Mouse (Mus musculus) layer of hippocampus, adult 2 months (tissue): ENCODE results near the gene Med7. TPM values are rescaled to one million over a fixed set of nuclear protein-coding genes. Genes with fewer than 3 reads are reported as not detected.
A peak's percentile ranks its signal among the peaks of the same experiment; 100 is the strongest.

ENCODE experiments used
- DNase-seq, 2 experiments: peaks; one replicate each; pipeline ENCODE4 v3.0.0; 2022; ENCODE audit warnings: low spot score in 2 of 2
- H3K27ac ChIP-seq: fragments of 200-600 bp; 2 replicates; pipeline ENCODE4 v1.8.1; 2022
- H3K4me3 ChIP-seq: fragments of 200-600 bp; 2 replicates; pipeline ENCODE4 v1.8.1; 2022; ENCODE audit warnings: mild to moderate bottlenecking
- CTCF ChIP-seq: fragments of 200-600 bp; conservative IDR thresholded peaks from 2 replicates; pipeline ENCODE4 v1.8.1; 2022; ENCODE audit warnings: antibody characterized with exemption, mild to moderate bottlenecking, moderate library complexity
- long read RNA-seq, 2 experiments: library from polyadenylated mRNA; stranded (forward); transcript quantifications; one replicate each; pipeline ENCODE4 v2.0.0; 2021; ENCODE audit warnings: borderline mapping rate in 2 of 2
- total RNA-seq, 2 experiments: library from RNA; stranded (reverse); gene quantifications; 2 replicates each; pipeline ENCODE4 v1.2.3; 2021

Med7 gene
- 10 to 100 TPM; 34.4 to 36.1 TPM for total RNA-seq
- long read RNA-seq, experiment 1, transcript Med7-203 (3 exons, 2,547 nt): major isoform, 10 of 20 reads
- long read RNA-seq, experiment 1, partial matches to known transcripts: 0 of 20 reads
- long read RNA-seq, experiment 1, other reads (novel, unspliced or antisense): 4 of 20 reads
- long read RNA-seq, experiment 2, transcript Med7-203 (3 exons, 2,547 nt): major isoform, 13 of 20 reads
- long read RNA-seq, experiment 2, partial matches to known transcripts: 0 of 20 reads
- long read RNA-seq, experiment 2, other reads (novel, unspliced or antisense): 2 of 20 reads

GRCm38 (mm10) chr11:46436760-46437458, at the start of gene Med7:
TSS of gene Med7 (plus strand) at chr11:46436925.
- no peak for TF ChIP-seq CTCF
- peak within 1 kb of the TSS; percentile 92 for H3K4me3 ChIP-seq
- H3K27ac ChIP-seq: peak within 1 kb of the TSS; percentile 96
- DNase-seq: peak; percentile 89 to 97

- DNase-seq: no peak
- no peak overlapping the region for H3K4me3 ChIP-seq
- H3K27ac ChIP-seq: no peak overlapping the region
- no peak for TF ChIP-seq CTCF
Measured at GRCm38 (mm10) chr11:46387061-46387460, 49.7 kb upstream of the Med7 start.

- Histone ChIP-seq H3K4me3 (no peak overlapping the region), H3K27ac (no peak overlapping the region)
- TF ChIP-seq CTCF: no peak
- DNase-seq: no peak
Measured at GRCm38 (mm10) chr11:46388438-46388837, 48.3 kb upstream of the Med7 start.

- no peak within 1 kb of the TSS for H3K4me3 ChIP-seq
- TF ChIP-seq CTCF: no peak
- DNase-seq: no peak
- no peak within 1 kb of the TSS for H3K27ac ChIP-seq
Measured at GRCm38 (mm10) chr11:46389336-46390117, 47.2 kb upstream of the Med7 start, which contains the start of gene Itk. TSS of gene Itk (minus strand) at chr11:46389515.

- DNase-seq: no peak
- Histone ChIP-seq H3K27ac (no peak overlapping the region), H3K4me3 (no peak overlapping the region)
- TF ChIP-seq CTCF: no peak
Measured at GRCm38 (mm10) chr11:46390621-46391020, 46.1 kb upstream of the Med7 start.

- no peak overlapping the region for H3K4me3 ChIP-seq
- no peak for TF ChIP-seq CTCF
- DNase-seq: no peak
- no peak overlapping the region for H3K27ac ChIP-seq
Measured at GRCm38 (mm10) chr11:46392890-46393289, 43.8 kb upstream of the Med7 start.

- Histone ChIP-seq H3K27ac (no peak overlapping the region), H3K4me3 (no peak overlapping the region)
- no peak for TF ChIP-seq CTCF
- no peak for DNase-seq
Measured at GRCm38 (mm10) chr11:46393413-46393812, 43.3 kb upstream of the Med7 start.

- no peak for TF ChIP-seq CTCF
- Histone ChIP-seq H3K27ac (no peak overlapping the region), H3K4me3 (no peak overlapping the region)
- DNase-seq: no peak
Measured at GRCm38 (mm10) chr11:46395088-46395487, 41.6 kb upstream of the Med7 start.

GRCm38 (mm10) chr11:46395698-46396097, 41.0 kb upstream of the Med7 start:
- TF ChIP-seq CTCF: no peak

GRCm38 (mm10) chr11:46396167-46396859, 40.4 kb upstream of the Med7 start, which contains the start of gene Fam71b:
TSS of gene Fam71b (plus strand) at chr11:46396559.
- no peak for TF ChIP-seq CTCF
- Histone ChIP-seq H3K27ac (no peak within 1 kb of the TSS), H3K4me3 (no peak within 1 kb of the TSS)
- DNase-seq: no peak

More at GRCm38 (mm10) chr11:46395698-46396097, 41.0 kb upstream of the Med7 start:
- no peak for DNase-seq
- no peak overlapping the region for H3K27ac ChIP-seq
- no peak overlapping the region for H3K4me3 ChIP-seq

- no peak for DNase-seq
- Histone ChIP-seq H3K4me3 (no peak overlapping the region), H3K27ac (no peak overlapping the region)
- no peak for TF ChIP-seq CTCF
Measured at GRCm38 (mm10) chr11:46396860-46397179, 39.9 kb upstream of the Med7 start.

- no peak overlapping the region for H3K27ac ChIP-seq
- no peak for TF ChIP-seq CTCF
- no peak for DNase-seq
- no peak overlapping the region for H3K4me3 ChIP-seq
Measured at GRCm38 (mm10) chr11:46397900-46398299, 38.8 kb upstream of the Med7 start.

GRCm38 (mm10) chr11:46398473-46398872, 38.3 kb upstream of the Med7 start:
- Histone ChIP-seq H3K27ac (no peak overlapping the region), H3K4me3 (no peak overlapping the region)
- TF ChIP-seq CTCF: no peak
- DNase-seq: no peak
